Mouse (Mus musculus): Measurements from ENCODE around the gene Psma1.
A peak's percentile ranks its signal among the peaks of the same experiment; 100 is the strongest.

Psma1 gene

GRCm38 (mm10) chr7:114268446-114268845 is 7.5 kb downstream of the Psma1 start:
- DNase-seq, result no peak

DNA sequence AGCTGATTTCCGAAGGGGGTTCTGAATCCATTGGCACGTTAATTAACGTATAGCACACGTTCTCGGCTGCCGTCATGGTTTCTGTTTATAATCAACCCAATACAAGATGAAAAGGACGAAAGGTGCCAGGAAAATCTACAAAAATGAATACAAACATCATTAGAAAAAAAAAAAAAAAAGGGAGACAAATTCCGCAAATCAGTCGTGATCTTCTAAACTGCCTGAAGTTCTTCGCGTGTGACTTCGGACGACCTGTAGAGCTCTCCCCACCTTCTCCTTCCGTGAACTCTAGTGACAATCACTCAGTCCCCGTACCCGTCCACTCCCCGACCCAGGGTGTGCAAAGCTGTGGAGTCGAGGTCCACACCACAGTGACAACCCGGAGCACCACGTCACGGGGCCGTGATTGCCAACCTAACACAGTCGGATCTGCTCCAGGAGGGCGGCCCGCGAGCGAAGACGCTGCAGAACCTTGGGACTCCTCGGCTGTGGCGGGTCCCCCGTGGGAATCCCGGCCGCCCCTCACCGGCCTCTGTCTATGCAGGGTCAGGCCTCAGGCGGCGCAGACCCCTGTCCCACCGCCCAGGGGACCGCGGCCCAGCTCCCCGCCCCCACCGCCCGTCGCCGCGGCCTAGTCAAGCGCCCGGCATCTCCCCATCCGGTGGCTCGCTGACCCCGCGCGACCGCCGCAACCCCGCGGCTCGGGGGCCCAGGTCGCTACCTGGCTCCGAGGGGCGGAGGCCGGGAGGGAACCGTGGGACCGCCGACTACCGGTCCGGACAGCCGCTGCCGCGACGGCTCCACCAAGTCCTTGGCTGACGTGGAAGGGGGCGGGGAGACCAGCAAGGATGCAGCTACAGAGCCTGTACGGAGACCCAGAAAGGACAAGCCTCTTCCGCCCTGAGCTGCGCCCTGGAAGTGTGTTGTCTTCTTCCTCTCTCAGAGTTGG is 21.8 kb downstream of the Psma1 start, which contains the start of gene Copb1:
TSS of gene Copb1 (minus strand) at position 827 of the 949 bp plus-strand sequence.
- peak; percentile 88 for DNase-seq

- DNase-seq, result no peak
Measured at GRCm38 (mm10) chr7:114251684-114252083, 24.2 kb downstream of the Psma1 start.

- DNase-seq, result no peak
Measured at GRCm38 (mm10) chr7:114233980-114234379, 41.9 kb downstream of the Psma1 start.

DNA sequence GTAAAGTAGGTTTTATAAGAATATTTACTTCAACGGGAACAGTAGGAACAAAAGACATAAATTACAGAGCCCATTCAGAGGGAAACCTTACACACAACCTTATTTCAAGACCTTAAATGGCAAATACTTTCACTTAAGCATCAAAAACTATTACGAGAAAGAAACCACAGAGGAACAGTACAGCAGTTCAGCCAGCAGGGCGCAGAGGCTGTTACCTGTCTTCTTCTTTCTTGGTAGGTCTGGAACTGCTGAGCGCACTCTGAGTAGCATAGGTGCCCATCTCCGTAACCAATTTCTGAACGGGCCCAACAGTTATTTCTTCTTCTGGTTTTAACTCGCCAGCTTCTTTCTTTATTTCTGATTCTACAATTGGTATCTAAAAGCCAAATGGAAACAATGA is 42.9 kb downstream of the Psma1 start:
- DNase-seq, result no peak

- DNase-seq, result no peak
Measured at GRCm38 (mm10) chr7:114231857-114232256, 44.1 kb downstream of the Psma1 start.

DNA sequence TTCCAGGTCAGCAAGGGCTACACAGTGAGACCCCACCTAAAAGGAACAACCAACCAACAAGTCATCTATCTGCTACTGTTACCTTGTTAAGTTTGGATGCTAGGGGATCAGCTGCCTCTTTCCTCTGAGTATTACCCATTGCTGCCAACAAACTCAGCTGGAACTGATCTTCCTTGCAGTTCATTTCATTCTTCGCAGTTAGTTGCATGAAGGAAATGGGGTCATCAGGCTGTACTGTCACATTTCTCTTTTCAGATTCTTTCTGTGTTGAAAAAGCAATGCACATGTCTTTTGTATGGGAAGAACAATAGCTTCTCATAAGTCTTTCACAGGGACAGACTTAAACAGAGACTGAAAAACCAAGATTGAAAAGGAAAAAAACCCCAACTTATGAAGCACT is 49.4 kb downstream of the Psma1 start:
- no peak for DNase-seq

DNA sequence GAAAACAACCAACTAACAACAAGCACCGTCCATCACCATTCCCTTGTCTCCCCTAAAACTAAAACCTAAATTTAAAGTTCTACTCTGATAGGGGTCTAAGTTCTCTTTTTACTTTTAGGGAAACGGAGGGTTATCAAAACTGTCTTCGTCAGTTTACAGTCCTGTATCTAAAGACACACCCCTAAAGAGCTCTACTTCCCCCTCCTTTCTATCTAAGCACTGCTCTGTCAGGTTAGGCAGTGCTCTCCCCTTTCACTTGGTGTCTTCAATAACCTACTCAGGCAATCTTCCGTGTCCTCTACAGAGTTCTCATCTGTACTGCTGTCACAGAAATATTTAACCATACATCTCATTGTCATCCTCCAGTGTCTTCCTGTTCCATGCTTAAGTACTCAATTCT is 55.5 kb downstream of the Psma1 start:
- DNase-seq, result no peak

DNA sequence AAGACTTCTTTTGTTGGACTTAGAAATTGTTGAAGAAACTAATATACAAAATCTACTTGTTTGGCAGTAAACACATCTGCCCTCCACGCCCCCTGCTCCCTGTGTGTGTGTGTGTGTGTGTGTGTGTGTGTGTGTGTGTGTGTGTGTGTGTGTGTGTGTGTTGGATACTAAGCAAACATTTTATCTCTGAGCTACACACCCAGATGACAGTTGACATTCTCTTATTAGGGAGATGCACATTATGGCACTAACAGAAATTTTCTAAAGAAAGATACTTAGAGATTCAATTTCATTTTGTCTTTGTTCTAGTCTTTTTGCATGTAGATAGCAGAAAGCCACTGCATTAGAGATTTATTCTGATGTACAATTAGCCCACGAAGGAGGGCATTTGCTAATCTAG is 59.0 kb downstream of the Psma1 start:
- DNase-seq, result no peak

All from right cerebral cortex, postnatal 14 days (tissue).